Mouse (Mus musculus): ENCODE measurements around the gene Gjb3. TPM values are rescaled to one million over a fixed set of nuclear protein-coding genes. Genes with fewer than 3 reads are reported as not detected.

Gjb3 gene
- total and polyA plus RNA-seq, 3 experiments = not detected

- Histone ChIP-seq H3K36me3 (replicated peaks) (no peaks in the 10 kb centered on the region), H3K27me3 (ENCODE audit: insufficient read depth, low read length) (no peaks in the 10 kb centered on the region), H3K4me3 (ENCODE audit: low read depth, low read length) (no peak overlapping the region), H3K4me1 (ENCODE audit: insufficient read depth, low read depth, low read length) (no peaks in the 10 kb centered on the region), H3K9me3 (replicated peaks) (peaks cover 67% of the 10 kb centered on the region)
- TF ChIP-seq GATA2 (IDR thresholded peaks at IDR 0.05; ENCODE audit: borderline replicate concordance, low read depth, low read length) = no peak
- no peak for TF ChIP-seq POLR2AphosphoS5 (IDR thresholded peaks at IDR 0.05; ENCODE audit: insufficient replicate concordance, low read depth, low read length)
- no peak for TF ChIP-seq TAL1 (conservative IDR thresholded peaks at IDR 0.05; ENCODE audit: low read depth, low read length)
- TF ChIP-seq CTCF (IDR thresholded peaks at IDR 0.05; ENCODE audit: low read depth, low read length) = no peak
- no peak for TF ChIP-seq GATA1 (IDR thresholded peaks at IDR 0.05; ENCODE audit: borderline replicate concordance, low read length)
- ATAC-seq (ENCODE audit: extremely low read depth, insufficient number of reproducible peaks, low FRiP score, poor library complexity, severe bottlenecking) (no peak), DNase-seq (ENCODE audit: low spot score) (no peak)
Measured at GRCm38 (mm10) chr4:127317143-127317542, 13.5 kb downstream of the Gjb3 start.

- Histone ChIP-seq H3K9me3 (replicated peaks) (peaks cover 74% of the 10 kb centered on the region), H3K27me3 (ENCODE audit: insufficient read depth, low read length) (no peaks in the 10 kb centered on the region), H3K4me3 (ENCODE audit: low read depth, low read length) (no peak overlapping the region; the same call in 1 of the 2 replicates), H3K36me3 (replicated peaks) (no peaks in the 10 kb centered on the region), H3K4me1 (ENCODE audit: insufficient read depth, low read depth, low read length) (no peaks in the 10 kb centered on the region)
- ATAC-seq (ENCODE audit: extremely low read depth, insufficient number of reproducible peaks, low FRiP score, poor library complexity, severe bottlenecking) (no peak), DNase-seq (ENCODE audit: low spot score) (no peak)
- TF ChIP-seq TAL1 (conservative IDR thresholded peaks at IDR 0.05; ENCODE audit: low read depth, low read length) = no peak
- TF ChIP-seq POLR2AphosphoS5 (IDR thresholded peaks at IDR 0.05; ENCODE audit: insufficient replicate concordance, low read depth, low read length) = no peak
- TF ChIP-seq GATA1 (IDR thresholded peaks at IDR 0.05; ENCODE audit: borderline replicate concordance, low read length) = no peak
- TF ChIP-seq CTCF (IDR thresholded peaks at IDR 0.05; ENCODE audit: low read depth, low read length) = no peak
- TF ChIP-seq GATA2 (IDR thresholded peaks at IDR 0.05; ENCODE audit: borderline replicate concordance, low read depth, low read length) = no peak
Measured at GRCm38 (mm10) chr4:127315753-127316152, 14.9 kb downstream of the Gjb3 start.

GRCm38 (mm10) chr4:127314585-127314984 lies 16.1 kb downstream of the Gjb3 start:
- no peak overlapping the region for H3K4me3 ChIP-seq (ENCODE audit: low read depth, low read length)
- H3K27me3 ChIP-seq (ENCODE audit: insufficient read depth, low read length) = no peaks in the 10 kb centered on the region
- TF ChIP-seq GATA1 (IDR thresholded peaks at IDR 0.05; ENCODE audit: borderline replicate concordance, low read length) = no peak
- TF ChIP-seq POLR2AphosphoS5 (IDR thresholded peaks at IDR 0.05; ENCODE audit: insufficient replicate concordance, low read depth, low read length) = no peak
- no peak for TF ChIP-seq CTCF (IDR thresholded peaks at IDR 0.05; ENCODE audit: low read depth, low read length)
- TF ChIP-seq TAL1 (conservative IDR thresholded peaks at IDR 0.05; ENCODE audit: low read depth, low read length) = no peak
- TF ChIP-seq GATA2 (IDR thresholded peaks at IDR 0.05; ENCODE audit: borderline replicate concordance, low read depth, low read length) = no peak
- DNase-seq (ENCODE audit: low spot score) (no peak), ATAC-seq (ENCODE audit: extremely low read depth, insufficient number of reproducible peaks, low FRiP score, poor library complexity, severe bottlenecking) (no peak)
- H3K4me1 ChIP-seq (ENCODE audit: insufficient read depth, low read depth, low read length) = no peaks in the 10 kb centered on the region
- peaks cover 74% of the 10 kb centered on the region for H3K9me3 ChIP-seq (replicated peaks)
- no peaks in the 10 kb centered on the region for H3K36me3 ChIP-seq (replicated peaks)

GRCm38 (mm10) chr4:127313861-127314260 lies 16.8 kb downstream of the Gjb3 start, which contains the start of gene Gja4:
Gja4 (minus strand) TSS chr4:127314039.
- Histone ChIP-seq H3K4me3 (ENCODE audit: low read depth, low read length) (no peak within 1 kb of the TSS), H3K9me3 (replicated peaks) (peaks cover 79% of the 10 kb centered on the region), H3K27me3 (ENCODE audit: insufficient read depth, low read length) (no peaks in the 10 kb centered on the region), H3K4me1 (ENCODE audit: insufficient read depth, low read depth, low read length) (no peaks in the 10 kb centered on the region), H3K36me3 (replicated peaks) (no peaks in the 10 kb centered on the region)
- ATAC-seq (ENCODE audit: extremely low read depth, insufficient number of reproducible peaks, low FRiP score, poor library complexity, severe bottlenecking) (no peak), DNase-seq (ENCODE audit: low spot score) (no peak)
- TF ChIP-seq GATA1 (IDR thresholded peaks at IDR 0.05; ENCODE audit: borderline replicate concordance, low read length) = no peak
- no peak for TF ChIP-seq CTCF (IDR thresholded peaks at IDR 0.05; ENCODE audit: low read depth, low read length)
- TF ChIP-seq TAL1 (conservative IDR thresholded peaks at IDR 0.05; ENCODE audit: low read depth, low read length) = no peak
- TF ChIP-seq POLR2AphosphoS5 (IDR thresholded peaks at IDR 0.05; ENCODE audit: insufficient replicate concordance, low read depth, low read length) = no peak
- no peak for TF ChIP-seq GATA2 (IDR thresholded peaks at IDR 0.05; ENCODE audit: borderline replicate concordance, low read depth, low read length)

- DNase-seq (ENCODE audit: low spot score) = no peak
- H3K4me3 ChIP-seq (ENCODE audit: low read depth, low read length) = no peak overlapping the region; the same call in 1 of the 2 replicates
- no peaks in the 10 kb centered on the region for H3K4me1 ChIP-seq (ENCODE audit: insufficient read depth, low read depth, low read length)
- peaks cover 82% of the 10 kb centered on the region for H3K9me3 ChIP-seq (replicated peaks)
- ATAC-seq (ENCODE audit: extremely low read depth, insufficient number of reproducible peaks, low FRiP score, poor library complexity, severe bottlenecking) = no peak
- no peaks in the 10 kb centered on the region for H3K36me3 ChIP-seq (replicated peaks)
- no peaks in the 10 kb centered on the region for H3K27me3 ChIP-seq (ENCODE audit: insufficient read depth, low read length)
- TF ChIP-seq GATA1 (IDR thresholded peaks at IDR 0.05; ENCODE audit: borderline replicate concordance, low read length) (no peak), TAL1 (conservative IDR thresholded peaks at IDR 0.05; ENCODE audit: low read depth, low read length) (no peak), GATA2 (IDR thresholded peaks at IDR 0.05; ENCODE audit: borderline replicate concordance, low read depth, low read length) (no peak), CTCF (IDR thresholded peaks at IDR 0.05; ENCODE audit: low read depth, low read length) (no peak), POLR2AphosphoS5 (IDR thresholded peaks at IDR 0.05; ENCODE audit: insufficient replicate concordance, low read depth, low read length) (no peak)
Measured at GRCm38 (mm10) chr4:127312349-127312748, 18.3 kb downstream of the Gjb3 start.

- DNase-seq (ENCODE audit: low spot score) = no peak
Measured at GRCm38 (mm10) chr4:127311561-127311960, 19.1 kb downstream of the Gjb3 start.

More at GRCm38 (mm10) chr4:127311561-127311960, 19.1 kb downstream of the Gjb3 start:
- H3K9me3 ChIP-seq (replicated peaks) = peaks cover 86% of the 10 kb centered on the region
- ATAC-seq (ENCODE audit: extremely low read depth, insufficient number of reproducible peaks, low FRiP score, poor library complexity, severe bottlenecking) = no peak
- no peaks in the 10 kb centered on the region for H3K4me1 ChIP-seq (ENCODE audit: insufficient read depth, low read depth, low read length)
- TF ChIP-seq TAL1 (conservative IDR thresholded peaks at IDR 0.05; ENCODE audit: low read depth, low read length) (no peak), CTCF (IDR thresholded peaks at IDR 0.05; ENCODE audit: low read depth, low read length) (no peak), GATA2 (IDR thresholded peaks at IDR 0.05; ENCODE audit: borderline replicate concordance, low read depth, low read length) (no peak), GATA1 (IDR thresholded peaks at IDR 0.05; ENCODE audit: borderline replicate concordance, low read length) (no peak), POLR2AphosphoS5 (IDR thresholded peaks at IDR 0.05; ENCODE audit: insufficient replicate concordance, low read depth, low read length) (no peak)
- no peaks in the 10 kb centered on the region for H3K27me3 ChIP-seq (ENCODE audit: insufficient read depth, low read length)
- H3K36me3 ChIP-seq (replicated peaks) = no peaks in the 10 kb centered on the region
- H3K4me3 ChIP-seq (ENCODE audit: low read depth, low read length) = no peak overlapping the region; the same call in 1 of the 2 replicates
